Mouse (Mus musculus): ENCODE results near the gene Rbm12b1. TPM values are rescaled to one million over a fixed set of nuclear protein-coding genes. Genes with fewer than 3 reads are reported as not detected.

Gene Rbm12b1
- polyA plus RNA-seq, 1 experiment from 2014 or later = 5.2 TPM

Other genes starting within 250 kb of the Rbm12b1 start
- gene Gm10604, start 159.0 kb upstream of the Rbm12b1 start, polyA plus RNA-seq (2014; fragmentation: Nextera tagmentation; extraction: Ambion mirVana) = 0.46 TPM in 1 of 2 replicates, not detected in the other
- gene Rbm12b2, start 50.8 kb upstream of the Rbm12b1 start, polyA plus RNA-seq (2014; fragmentation: Nextera tagmentation; extraction: Ambion mirVana) = 9.3 and 10.1 TPM in 2 replicates
- 71.9 and 75.8 TPM in 2 replicates for gene Fam92a, start 31.8 kb downstream of the Rbm12b1 start, polyA plus RNA-seq (2014; fragmentation: Nextera tagmentation; extraction: Ambion mirVana)

All from heart, embryonic 11.5 days (tissue).